Mouse (Mus musculus) neural tube, embryonic 14.5 days (tissue): Measurements from ENCODE around the gene Srgap1. TPM values are rescaled to one million over a fixed set of nuclear protein-coding genes. Genes with fewer than 3 reads are reported as not detected.

Experiments used
- ATAC-seq: fragments of 200-750 bp; cut with Nextera tagmentation; 2 replicates; pipeline ENCODE4 v1.8.0; 2017; ENCODE audit warnings: low read depth, mild to moderate bottlenecking, moderate TSS enrichment, moderate library complexity
- H3K27ac ChIP-seq: fragments of 300-500 bp; sonication (generic); 2 replicates; pipeline ENCODE4 v1.5.1; 2014; ENCODE audit warnings: low read depth, mild to moderate bottlenecking, control low read depth, low read length, moderate library complexity, mixed read lengths
- H3K27me3 ChIP-seq: fragments of 300-500 bp; sonication (generic); 2 replicates; pipeline ENCODE4 v1.6.1; 2014; ENCODE audit warnings: low read length; ENCODE audit not compliant: control insufficient read depth, insufficient read depth
- H3K36me3 ChIP-seq: fragments of 300-500 bp; sonication (generic); 2 replicates; pipeline ENCODE4 v1.6.1; 2014; ENCODE audit warnings: low read length, mixed read lengths; ENCODE audit not compliant: control insufficient read depth, insufficient read depth
- H3K4me1 ChIP-seq: fragments of 300-500 bp; sonication (generic); 2 replicates; pipeline ENCODE4 v1.6.1; 2014; ENCODE audit warnings: low read length; ENCODE audit not compliant: control insufficient read depth, insufficient read depth
- H3K4me2 ChIP-seq: fragments of 300-500 bp; sonication (generic); 2 replicates; pipeline ENCODE4 v1.6.1; 2014; ENCODE audit warnings: mild to moderate bottlenecking, low read depth, low read length, control low read depth
- H3K4me3 ChIP-seq: fragments of 300-500 bp; sonication (generic); 2 replicates; pipeline ENCODE4 v1.5.1; 2014; ENCODE audit warnings: low read depth, low read length, control low read depth, mixed read lengths
- H3K9ac ChIP-seq: fragments of 300-500 bp; sonication (generic); replicated peaks from 2 replicates; pipeline ENCODE4 v1.6.1; 2014; ENCODE audit warnings: low read depth, mild to moderate bottlenecking, control low read depth, low read length, mixed read lengths
- H3K9me3 ChIP-seq: fragments of 300-500 bp; sonication (generic); 2 replicates; pipeline ENCODE4 v1.6.1; 2016; ENCODE audit warnings: low read length; ENCODE audit not compliant: control insufficient read depth
- WGBS: fragments of 180-500 bp; shearing (Covaris S2); extraction: QIAGEN DNeasy Blood & Tissue Kit; methylation state at CpG from one replicate; pipeline ENCODE4 v1.1.7; 2014; 5-methylcytosine and 5-hydroxymethylcytosine counted together
- polyA plus RNA-seq: library from polyadenylated mRNA; unstranded; fragments of >200 nt; fragmentation: Nextera tagmentation; extraction: Ambion mirVana; gene quantifications from 2 replicates; pipeline ENCODE4 v1.2.1, GENCODE M21; 2014

Srgap1 gene
- polyA plus RNA-seq, 1 experiment from 2014 or later, result 32.8 TPM

DNA sequence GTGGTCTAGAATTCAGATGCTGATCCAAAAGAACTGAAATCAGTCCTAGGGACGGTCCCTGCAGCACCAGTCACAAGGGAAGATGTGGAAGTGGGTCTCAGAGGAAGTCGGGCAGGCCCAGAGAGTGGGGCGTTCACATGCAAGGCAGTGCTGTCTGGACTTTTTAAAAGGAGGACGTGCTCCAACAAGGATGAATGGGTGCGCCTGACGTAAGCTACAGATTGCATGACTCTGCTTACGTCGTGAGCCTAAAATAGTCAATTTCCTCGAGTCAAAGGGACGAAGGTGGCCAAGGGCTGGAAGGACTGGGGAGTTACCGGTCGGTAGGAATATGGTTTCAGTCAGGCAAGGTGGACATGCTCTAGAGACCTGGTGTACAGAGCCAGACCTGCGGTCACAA is 247.1 kb downstream of the Srgap1 start:
- Histone ChIP-seq H3K9ac (no peak overlapping the region), H3K27ac (no peak overlapping the region), H3K4me2 (no peak overlapping the region), H3K4me1 (no peaks in the 10 kb centered on the region), H3K9me3 (no peaks in the 10 kb centered on the region), H3K4me3 (no peak overlapping the region), H3K27me3 (no peaks in the 10 kb centered on the region), H3K36me3 (peaks cover 35% of the 10 kb centered on the region)
- no peak for ATAC-seq
- 95% methylated on average over 13 of the region's 13 CpGs for WGBS

DNA sequence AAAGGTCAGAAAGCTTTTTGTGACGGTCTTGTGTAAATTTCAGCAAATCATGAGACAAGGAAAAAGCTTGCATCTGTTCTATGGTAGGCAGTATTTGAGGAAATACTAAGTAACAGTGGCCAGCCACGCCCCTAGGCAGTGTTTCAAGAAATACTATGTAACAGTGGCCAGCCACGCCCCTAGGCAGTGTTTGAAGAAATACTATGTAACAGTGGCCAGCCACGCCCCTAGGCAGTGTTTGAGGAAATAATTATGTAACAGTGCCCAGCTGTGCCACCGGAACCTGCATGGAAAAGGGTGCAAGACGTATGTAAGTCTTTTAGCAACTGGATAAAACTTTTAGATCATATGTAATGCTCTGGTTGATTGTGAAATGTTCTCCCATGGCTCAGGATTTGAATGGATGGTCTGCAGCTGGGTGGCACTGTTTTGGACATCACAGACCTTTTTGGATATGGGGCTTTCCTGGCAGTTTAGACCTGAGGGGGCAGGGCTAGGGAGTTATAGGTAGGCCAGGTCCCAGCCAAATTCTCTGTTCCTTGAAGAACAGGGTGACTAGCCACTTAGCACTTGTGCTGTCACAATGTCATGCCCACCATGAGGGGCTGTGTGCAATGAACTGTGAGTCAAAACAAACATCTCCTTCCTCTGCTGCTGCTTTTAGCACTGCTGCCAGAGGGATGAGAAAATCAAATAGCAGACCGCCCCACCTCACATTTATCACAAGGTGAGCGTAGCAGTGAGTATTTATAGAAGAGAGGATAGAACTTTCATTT is 250.9 kb downstream of the Srgap1 start:
- Histone ChIP-seq H3K27ac (no peak overlapping the region), H3K36me3 (peaks cover 29% of the 10 kb centered on the region), H3K4me1 (no peaks in the 10 kb centered on the region), H3K9ac (no peak overlapping the region), H3K27me3 (no peaks in the 10 kb centered on the region), H3K4me3 (no peak overlapping the region), H3K9me3 (no peaks in the 10 kb centered on the region), H3K4me2 (no peak overlapping the region)
- WGBS, result 82% methylated on average over 8 of the region's 8 CpGs
- no peak for ATAC-seq

DNA sequence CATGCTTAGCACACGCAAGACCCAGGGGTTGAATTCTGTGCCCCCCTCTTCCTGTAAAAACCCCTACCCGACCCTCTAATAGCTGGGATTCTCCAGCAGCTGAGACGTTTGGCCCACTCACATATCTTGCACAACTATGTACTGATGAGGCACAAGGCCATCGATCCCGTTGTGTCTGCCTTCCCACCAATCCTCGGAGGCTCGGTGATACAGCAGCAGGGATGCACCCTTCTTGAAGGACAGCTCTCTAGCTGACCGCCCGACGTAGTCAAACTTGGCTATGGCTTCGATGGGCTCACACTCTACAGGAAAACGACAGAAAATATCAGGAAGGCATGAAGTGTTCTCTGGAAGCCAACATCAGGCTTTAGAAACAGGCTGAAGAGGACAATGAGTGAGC is 252.6 kb downstream of the Srgap1 start:
- WGBS, result 93% methylated on average over 12 of the region's 12 CpGs
- Histone ChIP-seq H3K9ac (no peak overlapping the region), H3K4me3 (no peak overlapping the region), H3K4me1 (no peaks in the 10 kb centered on the region), H3K36me3 (peaks cover 16% of the 10 kb centered on the region; the same call in 1 of the 2 replicates), H3K27me3 (no peaks in the 10 kb centered on the region), H3K4me2 (no peak overlapping the region), H3K27ac (no peak overlapping the region), H3K9me3 (no peaks in the 10 kb centered on the region)
- ATAC-seq, result no peak

DNA sequence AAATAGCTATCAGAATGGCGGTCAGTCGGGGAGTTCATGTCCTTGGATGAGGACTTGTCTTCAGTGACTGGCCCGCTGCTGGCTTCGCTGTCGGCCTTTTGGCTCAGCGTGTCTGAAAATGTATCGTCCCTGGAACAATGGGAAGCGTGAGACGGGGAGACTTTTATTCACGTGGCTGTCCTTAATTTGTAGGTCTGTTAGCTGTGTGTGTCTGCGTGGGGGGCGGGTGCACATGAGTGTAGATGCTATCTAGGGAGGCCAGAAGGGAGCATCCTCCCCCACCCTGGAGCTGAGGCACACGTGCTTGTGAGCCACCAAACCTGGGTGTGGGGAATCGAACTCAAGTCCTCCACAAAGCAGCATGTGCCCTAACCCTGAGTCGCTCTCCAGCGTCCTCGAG is 254.5 kb downstream of the Srgap1 start:
- Histone ChIP-seq H3K36me3 (peaks cover 16% of the 10 kb centered on the region; the same call in 1 of the 2 replicates), H3K9ac (no peak overlapping the region), H3K27ac (no peak overlapping the region), H3K4me1 (no peaks in the 10 kb centered on the region), H3K27me3 (no peaks in the 10 kb centered on the region), H3K4me3 (no peak overlapping the region), H3K4me2 (no peak overlapping the region), H3K9me3 (no peaks in the 10 kb centered on the region)
- ATAC-seq, result no peak
- WGBS, result 90% methylated on average over 17 of the region's 17 CpGs

- H3K4me1 ChIP-seq, result no peaks in the 10 kb centered on the region
- no peak for ATAC-seq
- H3K4me3 ChIP-seq, result no peak overlapping the region
- H3K9ac ChIP-seq, result no peak overlapping the region
- H3K9me3 ChIP-seq, result no peaks in the 10 kb centered on the region
- H3K27ac ChIP-seq, result no peak overlapping the region
- H3K27me3 ChIP-seq, result no peaks in the 10 kb centered on the region
- WGBS, result 19% methylated on average over 6 of the region's 6 CpGs
- peaks cover 24% of the 10 kb centered on the region for H3K36me3 ChIP-seq
- no peak overlapping the region for H3K4me2 ChIP-seq
Observed at GRCm38 (mm10) chr10:121790078-121790477, 257.0 kb downstream of the Srgap1 start.

GRCm38 (mm10) chr10:121788536-121788935 is 258.6 kb downstream of the Srgap1 start:
- H3K9ac ChIP-seq, result no peak overlapping the region
- no peak overlapping the region for H3K4me2 ChIP-seq
- no peaks in the 10 kb centered on the region for H3K27me3 ChIP-seq
- H3K4me1 ChIP-seq, result no peaks in the 10 kb centered on the region
- H3K9me3 ChIP-seq, result peaks cover 2% of the 10 kb centered on the region; the same call in 1 of the 2 replicates
- H3K4me3 ChIP-seq, result no peak overlapping the region
- peaks cover 33% of the 10 kb centered on the region for H3K36me3 ChIP-seq
- no peak overlapping the region for H3K27ac ChIP-seq
- no peak for ATAC-seq
- 89% methylated on average over 3 of the region's 3 CpGs for WGBS

DNA sequence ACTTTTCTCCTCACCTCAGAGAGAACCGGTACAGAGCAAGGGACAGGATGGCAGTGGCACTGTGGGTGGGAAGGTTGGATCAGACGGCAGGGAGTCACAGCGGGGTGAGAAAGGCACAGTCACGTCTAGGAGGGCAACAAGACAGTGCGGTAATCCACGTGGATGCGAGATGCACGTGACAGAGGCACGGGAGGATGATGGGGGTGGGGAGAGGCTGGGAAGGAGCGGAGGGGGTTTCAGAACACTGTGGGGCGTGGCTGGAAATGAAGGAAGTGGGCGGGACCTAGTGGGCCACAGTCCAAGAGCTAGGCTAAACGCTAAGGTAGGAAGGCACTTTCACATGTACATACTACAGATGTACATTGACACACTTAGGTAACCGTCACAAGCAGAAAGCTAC is 266.0 kb downstream of the Srgap1 start:
- H3K4me1 ChIP-seq, result no peaks in the 10 kb centered on the region
- H3K36me3 ChIP-seq, result peaks cover 27% of the 10 kb centered on the region
- ATAC-seq, result no peak
- H3K9ac ChIP-seq, result no peak overlapping the region
- no peak overlapping the region for H3K4me3 ChIP-seq
- H3K4me2 ChIP-seq, result no peak overlapping the region
- H3K27me3 ChIP-seq, result no peaks in the 10 kb centered on the region
- WGBS, result 48% methylated on average over 14 of the region's 14 CpGs
- peaks cover 2% of the 10 kb centered on the region; the same call in 1 of the 2 replicates for H3K9me3 ChIP-seq
- no peak overlapping the region for H3K27ac ChIP-seq

DNA sequence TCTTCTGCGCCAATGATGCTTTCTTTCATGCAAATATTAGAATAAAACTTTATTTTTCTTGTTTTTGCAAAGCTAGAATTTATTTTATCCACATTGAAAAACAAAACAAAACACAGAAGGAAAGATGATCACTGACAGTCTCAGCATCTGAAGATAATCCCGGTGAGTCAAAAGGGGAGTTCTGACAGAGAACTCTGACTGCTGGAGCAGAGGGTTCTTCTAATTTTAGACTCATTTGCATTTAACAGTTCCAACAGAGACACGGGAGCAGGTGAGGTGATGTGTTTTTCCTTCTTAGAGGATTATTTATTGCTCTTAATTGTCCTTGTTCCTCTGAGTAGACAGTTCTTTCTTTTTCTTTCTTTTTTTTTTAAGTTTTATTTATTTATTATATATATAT is 271.1 kb downstream of the Srgap1 start:
- Histone ChIP-seq H3K4me3 (no peak overlapping the region), H3K36me3 (no peaks in the 10 kb centered on the region), H3K9ac (no peak overlapping the region), H3K27ac (no peak overlapping the region), H3K27me3 (no peaks in the 10 kb centered on the region), H3K4me2 (no peak overlapping the region), H3K9me3 (no peaks in the 10 kb centered on the region), H3K4me1 (no peaks in the 10 kb centered on the region)
- no peak for ATAC-seq
- WGBS, result 56% methylated on average over 3 of the region's 3 CpGs

DNA sequence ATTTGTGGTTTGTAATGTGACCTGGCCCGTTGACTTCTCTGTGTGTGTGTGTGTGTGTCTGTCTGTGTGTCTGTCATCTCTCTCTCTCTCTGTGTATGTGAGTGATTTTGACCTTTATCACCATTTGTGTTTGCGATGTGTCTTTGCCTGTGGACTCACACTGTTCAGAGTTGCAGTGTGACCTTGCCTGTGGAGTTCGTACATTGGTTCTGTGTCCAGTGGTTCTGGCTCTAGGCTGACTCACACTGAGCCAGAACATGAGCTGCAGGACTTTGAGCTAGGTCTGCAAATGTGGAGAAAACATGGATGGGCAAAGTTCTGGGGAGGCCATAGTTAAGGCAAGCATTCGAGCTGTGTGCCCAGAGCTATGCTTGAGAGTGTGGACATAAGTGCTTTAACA is 273.3 kb downstream of the Srgap1 start:
- no peak overlapping the region for H3K4me3 ChIP-seq
- no peak overlapping the region for H3K9ac ChIP-seq
- no peaks in the 10 kb centered on the region for H3K4me1 ChIP-seq
- H3K36me3 ChIP-seq, result no peaks in the 10 kb centered on the region
- H3K27me3 ChIP-seq, result no peaks in the 10 kb centered on the region
- H3K9me3 ChIP-seq, result no peaks in the 10 kb centered on the region
- no peak for ATAC-seq
- WGBS, result 82% methylated on average over 4 of the region's 4 CpGs
- no peak overlapping the region for H3K27ac ChIP-seq
- H3K4me2 ChIP-seq, result no peak overlapping the region
